Mouse (Mus musculus): ENCODE measurements around the gene Hmcn1.

DNA sequence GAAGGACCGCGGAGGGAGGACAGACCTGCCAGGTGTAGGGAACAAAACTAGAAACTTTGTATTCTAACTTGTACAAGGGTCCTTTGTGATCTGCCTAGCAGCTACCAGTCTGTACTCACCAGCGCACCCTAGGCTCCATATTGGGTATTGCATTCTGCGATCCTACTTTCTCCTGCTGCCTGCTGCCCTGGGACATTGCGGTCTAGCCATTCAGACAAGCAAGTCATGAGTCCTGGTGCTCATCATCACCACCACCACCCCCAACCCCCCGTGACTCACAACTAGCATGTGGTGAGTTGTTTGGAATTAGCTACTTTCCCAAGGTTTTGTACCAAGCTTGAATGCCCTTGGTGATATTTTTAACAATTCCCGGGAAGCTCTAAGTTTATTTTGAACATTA, 17.8 kb upstream of the Hmcn1 start:
- TF ChIP-seq POLR2A (IDR thresholded peaks at IDR 0.05; ENCODE audit: insufficient read length, low read depth) (no peak), SRF (IDR thresholded peaks at IDR 0.05; ENCODE audit: control insufficient read depth, insufficient read length, low read depth) (no peak), POLR2AphosphoS2 (IDR thresholded peaks at IDR 0.05; ENCODE audit: insufficient read length, low read depth) (no peak), E2F4 (IDR thresholded peaks at IDR 0.05; ENCODE audit: insufficient read depth) (no peak), USF1 (IDR thresholded peaks at IDR 0.05; ENCODE audit: low read depth) (no peak), MYOG (IDR thresholded peaks at IDR 0.05; ENCODE audit: control insufficient read depth in 1 of 3, insufficient read depth in 1 of 3, insufficient read length in 2 of 3, low read depth in 2 of 3) (no peak), TCF3 (IDR thresholded peaks at IDR 0.05; ENCODE audit: insufficient read length, low read depth) (no peak), MYOD1 (IDR thresholded peaks at IDR 0.05; ENCODE audit: control insufficient read depth in 1 of 3, insufficient read length in 2 of 3, low read depth in 2 of 3) (no peak)

Measured in myocyte (in vitro differentiated cells).